Mouse (Mus musculus): Measurements from ENCODE around the gene Cers2. TPM values are rescaled to one million over a fixed set of nuclear protein-coding genes. Genes with fewer than 3 reads are reported as not detected.

Gene Cers2
- total RNA-seq, 2 experiments from 2014 or later, result 88.6 to 213 TPM

DNA sequence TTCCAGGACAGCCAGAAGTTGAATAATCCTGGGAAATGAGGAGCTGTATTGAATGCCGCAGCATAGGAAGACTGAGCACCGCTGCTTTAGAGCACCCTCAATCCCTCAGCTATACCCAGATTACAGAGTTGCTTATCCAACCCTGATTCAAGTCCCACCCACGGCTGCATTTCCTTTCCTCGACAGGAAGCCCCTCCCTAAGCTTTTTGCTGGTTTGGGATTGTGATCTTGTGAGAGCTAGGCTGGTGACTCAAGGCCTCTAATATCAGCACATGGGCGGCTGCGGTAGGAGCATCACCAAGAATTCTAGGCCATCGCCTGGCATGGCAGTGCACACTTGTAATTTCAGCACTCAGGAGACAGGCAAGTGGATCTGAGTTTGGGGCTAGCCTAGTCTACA, 28.1 kb upstream of the Cers2 start:
- no peak for ATAC-seq (replicated peaks; ENCODE audit: poor library complexity, severe bottlenecking)

- ATAC-seq (replicated peaks; ENCODE audit: poor library complexity, severe bottlenecking), result no peak
These were observed 27.1 kb upstream of the Cers2 start for GRCm38 (mm10) chr3:95287541-95287940.

DNA sequence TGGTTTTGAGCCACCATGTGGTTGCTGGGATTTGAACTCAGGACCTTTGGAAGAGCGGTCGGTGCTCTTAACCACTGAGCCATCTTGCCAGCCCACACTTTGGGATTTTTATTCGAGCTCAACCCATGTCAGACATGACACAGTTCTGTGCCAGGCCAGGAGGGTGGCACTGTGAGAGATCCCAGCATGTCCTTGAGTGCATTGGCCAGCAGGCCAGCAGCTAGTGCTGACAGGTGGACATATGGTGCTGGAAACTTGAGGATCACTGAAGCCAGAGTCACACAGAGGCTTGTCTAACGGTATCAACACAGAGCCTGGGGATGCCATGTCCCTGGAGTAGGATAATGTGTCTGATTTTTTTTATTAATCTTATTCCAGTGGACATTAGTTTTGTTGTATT, 25.2 kb upstream of the Cers2 start:
- ATAC-seq (replicated peaks; ENCODE audit: poor library complexity, severe bottlenecking), result no peak

- ATAC-seq (replicated peaks; ENCODE audit: poor library complexity, severe bottlenecking), result no peak
These were observed 24.4 kb upstream of the Cers2 start for GRCm38 (mm10) chr3:95290156-95290555.

- ATAC-seq (replicated peaks; ENCODE audit: poor library complexity, severe bottlenecking), result no peak
These were observed 23.6 kb upstream of the Cers2 start for GRCm38 (mm10) chr3:95291041-95291440.

- no peak for ATAC-seq (replicated peaks; ENCODE audit: poor library complexity, severe bottlenecking)
These were observed 21.7 kb upstream of the Cers2 start for GRCm38 (mm10) chr3:95292899-95293298.

- ATAC-seq (replicated peaks; ENCODE audit: poor library complexity, severe bottlenecking), result peak; percentile 90
These were observed 21.1 kb upstream of the Cers2 start for GRCm38 (mm10) chr3:95293537-95293936.

DNA sequence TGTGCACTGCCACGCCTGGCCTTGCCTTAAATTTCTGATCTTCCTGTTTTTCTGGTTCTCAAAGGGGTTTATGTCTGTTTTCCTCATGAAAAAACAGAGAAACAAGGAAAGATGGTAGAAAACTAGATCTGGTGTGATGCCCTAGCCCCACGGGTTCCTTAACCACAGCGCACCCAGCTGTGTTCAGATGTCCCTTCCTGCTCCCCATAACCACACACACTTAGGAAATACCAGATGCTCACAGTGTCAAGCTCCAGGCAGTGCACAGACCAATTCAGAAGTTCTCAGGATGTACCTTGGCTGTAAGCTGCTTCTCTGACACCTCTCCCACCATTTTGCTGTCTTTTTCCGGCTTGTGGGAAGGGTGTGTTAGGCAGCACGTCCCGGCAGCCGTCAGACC, 20.3 kb upstream of the Cers2 start:
- peak; percentile 67 for ATAC-seq (replicated peaks; ENCODE audit: poor library complexity, severe bottlenecking)

DNA sequence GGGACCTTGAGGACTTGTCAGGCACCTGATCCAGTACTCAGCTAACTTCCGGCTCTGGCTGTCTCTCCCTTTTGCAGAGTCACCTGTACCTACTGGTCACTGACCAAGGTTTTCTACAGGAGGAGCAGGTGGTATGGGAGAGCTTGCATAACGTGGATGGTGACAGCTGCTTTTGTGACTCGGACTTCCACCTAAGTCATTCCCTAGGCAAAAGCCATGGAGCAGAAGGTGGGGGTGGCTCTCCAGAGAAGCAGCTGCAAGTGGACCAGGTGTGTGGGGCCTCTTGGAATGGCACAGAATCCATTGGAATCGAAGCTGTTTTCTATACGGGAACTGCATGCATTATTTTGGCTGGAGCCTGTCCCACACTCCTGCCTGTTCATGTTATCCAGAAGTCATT, 19.9 kb upstream of the Cers2 start:
- 0 out of 2 replicates have a peak, but pooled peaks have one; percentile 0 for ATAC-seq (replicated peaks; ENCODE audit: poor library complexity, severe bottlenecking)

DNA sequence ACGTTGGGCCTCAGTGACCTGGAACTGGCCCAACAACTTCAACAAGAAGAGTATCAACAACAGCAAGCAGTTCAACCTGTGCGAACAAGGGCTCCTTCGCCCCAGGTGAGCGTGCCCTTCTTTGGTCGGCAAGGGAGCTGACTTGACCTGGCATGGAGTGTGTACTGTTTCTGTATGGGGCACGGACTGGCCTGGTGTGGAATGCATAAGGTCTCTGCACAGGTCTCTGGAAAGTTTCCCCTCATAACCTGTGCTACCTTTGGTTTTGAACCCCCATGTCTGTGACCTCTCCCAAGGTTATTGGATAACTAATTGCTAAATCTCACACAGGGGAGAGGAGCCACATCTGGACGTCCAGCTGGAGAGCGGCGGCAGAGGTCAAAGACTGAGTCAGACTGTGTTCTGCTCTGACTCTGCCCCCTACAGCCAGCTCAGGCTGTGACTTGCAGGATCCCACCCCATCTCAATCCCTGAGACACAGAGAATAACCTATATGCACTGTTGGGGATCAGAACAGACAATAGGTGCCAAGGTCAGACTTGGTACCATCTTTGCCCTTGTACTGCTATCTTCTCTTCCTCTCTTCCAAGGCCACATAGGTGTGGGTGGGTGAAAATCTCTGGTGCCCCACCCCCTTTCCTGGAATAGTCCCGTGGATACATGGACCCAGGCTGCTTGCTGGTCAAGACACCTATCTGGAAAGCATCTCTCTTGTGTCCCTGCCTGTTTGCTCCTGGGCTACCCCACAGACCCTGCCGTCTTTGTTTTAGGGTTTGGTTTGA, 19.1 kb upstream of the Cers2 start:
- ATAC-seq (replicated peaks; ENCODE audit: poor library complexity, severe bottlenecking), result no peak

GRCm38 (mm10) chr3:95296103-95296469, 18.5 kb upstream of the Cers2 start:
- no peak for ATAC-seq (replicated peaks; ENCODE audit: poor library complexity, severe bottlenecking)

DNA sequence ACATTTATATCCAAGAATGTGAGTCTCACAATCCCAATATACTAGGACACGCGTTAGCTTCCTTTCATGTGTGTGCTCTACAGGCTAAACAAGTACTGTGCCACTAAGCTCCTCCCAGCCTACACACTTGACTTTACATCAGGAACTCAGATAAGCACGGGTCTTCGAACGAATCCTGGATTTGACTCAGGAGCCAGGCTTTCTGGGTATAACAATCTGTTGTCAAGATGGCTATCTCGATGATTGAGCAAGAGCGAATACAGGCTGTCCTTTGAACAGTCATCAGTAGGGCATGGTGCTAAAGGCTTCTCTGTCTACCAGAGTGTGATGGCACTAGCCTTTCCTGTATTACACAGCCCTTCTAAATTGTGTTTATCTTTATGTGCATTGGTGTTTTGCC, 16.6 kb upstream of the Cers2 start:
- no peak for ATAC-seq (replicated peaks; ENCODE audit: poor library complexity, severe bottlenecking)

GRCm38 (mm10) chr3:95301204-95301796, 13.3 kb upstream of the Cers2 start:
- ATAC-seq (replicated peaks; ENCODE audit: poor library complexity, severe bottlenecking), result peak; percentile 52; the same call in 1 of the 2 replicates

- ATAC-seq (replicated peaks; ENCODE audit: poor library complexity, severe bottlenecking), result no peak
These were observed 8.3 kb upstream of the Cers2 start for GRCm38 (mm10) chr3:95306244-95306643.

DNA sequence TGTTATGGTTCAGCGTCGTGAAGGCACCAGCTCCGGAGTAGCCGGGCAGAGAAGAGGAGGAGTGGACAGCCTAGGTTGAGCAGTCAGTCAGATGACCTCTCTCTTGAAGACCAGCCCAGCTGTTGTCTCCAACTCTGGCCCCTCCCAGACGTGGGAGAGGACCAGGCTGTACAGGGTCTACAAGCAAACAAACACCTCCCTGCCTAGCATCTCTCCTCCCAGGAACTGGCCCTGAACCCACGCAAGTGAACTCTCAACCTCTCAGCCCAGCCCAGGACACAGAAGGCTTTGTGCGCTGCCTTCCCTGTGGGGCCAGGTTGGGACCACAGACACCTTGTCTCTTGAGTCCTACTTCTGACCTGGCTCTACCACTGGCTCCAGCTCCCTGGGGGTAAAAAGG, 7.5 kb upstream of the Cers2 start, which contains the start of gene Anxa9:
Anxa9 (minus strand) TSS at position 77 of the 400 bp plus-strand sequence.
- no peak for ATAC-seq (replicated peaks; ENCODE audit: poor library complexity, severe bottlenecking)

DNA sequence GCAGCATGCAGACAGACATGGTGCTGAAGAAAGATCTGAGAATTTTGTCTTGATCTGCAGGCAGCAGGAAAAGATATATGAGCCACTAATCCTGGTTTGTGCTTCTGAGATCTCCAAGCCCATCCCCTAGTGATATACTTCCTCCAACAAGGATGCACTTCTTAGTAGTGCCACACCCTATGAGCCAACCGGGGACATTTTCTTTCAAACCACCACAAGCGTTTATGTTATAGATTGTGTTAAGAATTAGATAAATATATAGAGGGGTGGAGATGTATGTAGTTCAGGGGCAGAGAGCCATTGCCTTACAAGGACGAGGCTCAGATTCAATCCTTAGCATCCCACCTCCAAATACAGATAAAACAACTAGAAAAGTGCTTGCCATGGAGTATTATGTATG, 4.1 kb upstream of the Cers2 start:
- no peak for ATAC-seq (replicated peaks; ENCODE audit: poor library complexity, severe bottlenecking)

DNA sequence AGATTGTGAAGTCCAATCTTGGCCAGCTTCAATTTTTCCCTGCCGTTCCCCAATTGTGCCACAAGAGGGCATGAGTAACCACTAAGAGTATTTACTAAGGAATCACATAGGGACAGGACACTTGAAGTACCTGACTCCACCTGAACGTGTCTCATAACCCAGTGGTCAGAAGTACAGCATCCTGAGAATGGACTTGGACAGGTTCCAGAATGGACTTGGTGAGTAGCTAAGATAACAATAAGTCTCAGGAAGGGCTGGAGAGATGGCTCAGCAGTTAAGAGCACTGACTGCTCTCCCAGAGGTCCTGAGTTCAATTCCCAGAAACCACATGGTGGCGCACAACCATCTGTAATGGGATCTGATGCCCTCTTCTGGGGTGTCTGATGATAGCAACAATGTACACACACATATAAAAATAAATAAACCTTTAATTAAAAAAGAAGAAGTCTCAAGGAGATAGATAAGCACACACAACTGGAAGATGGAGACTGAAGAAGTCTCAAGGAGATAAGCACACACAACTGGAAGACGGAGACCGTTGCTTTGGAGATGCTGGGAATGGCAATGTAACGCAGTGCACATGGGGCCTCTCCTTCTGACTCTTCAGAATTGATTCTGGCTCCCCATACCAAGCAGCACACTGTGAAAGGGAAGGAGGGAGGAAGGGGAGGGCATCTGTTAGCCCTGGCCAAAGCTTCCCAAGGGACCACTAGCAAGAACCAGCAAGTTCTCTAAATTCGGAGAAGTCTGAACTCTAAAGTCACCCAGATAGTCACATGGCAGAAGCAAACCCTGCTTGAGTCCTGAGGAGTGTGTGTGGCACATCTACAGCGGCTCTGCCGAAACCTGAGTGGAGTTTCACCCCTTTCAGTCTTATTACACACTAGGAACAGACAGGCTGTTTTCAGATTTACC, 3.4 kb upstream of the Cers2 start:
- peak; percentile 23; the same call in 1 of the 2 replicates for ATAC-seq (replicated peaks; ENCODE audit: poor library complexity, severe bottlenecking)

DNA sequence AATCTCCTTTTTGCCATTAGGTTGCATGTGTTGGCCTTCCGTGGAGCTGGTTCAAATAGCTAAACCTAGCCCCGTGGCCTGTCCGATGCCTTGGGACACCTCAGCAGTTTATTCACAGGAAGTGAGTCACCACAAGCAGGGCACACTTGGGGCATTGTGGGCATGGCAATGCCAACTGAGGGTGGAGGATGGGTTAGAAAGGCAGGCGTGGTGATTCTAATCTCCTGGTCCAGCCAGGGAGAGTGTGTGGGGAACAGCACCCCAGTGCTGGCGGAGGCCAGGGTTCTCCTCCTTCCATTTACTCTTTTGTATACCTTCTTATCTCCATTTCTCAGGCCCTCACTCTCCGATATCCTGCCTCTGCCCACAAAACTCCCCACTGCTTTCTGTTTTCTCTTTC, 2.0 kb upstream of the Cers2 start:
- ATAC-seq (replicated peaks; ENCODE audit: poor library complexity, severe bottlenecking), result peak; percentile 68

- ATAC-seq (replicated peaks; ENCODE audit: poor library complexity, severe bottlenecking), result no peak
These were observed 1.1 kb upstream of the Cers2 start for GRCm38 (mm10) chr3:95313476-95313875.

DNA sequence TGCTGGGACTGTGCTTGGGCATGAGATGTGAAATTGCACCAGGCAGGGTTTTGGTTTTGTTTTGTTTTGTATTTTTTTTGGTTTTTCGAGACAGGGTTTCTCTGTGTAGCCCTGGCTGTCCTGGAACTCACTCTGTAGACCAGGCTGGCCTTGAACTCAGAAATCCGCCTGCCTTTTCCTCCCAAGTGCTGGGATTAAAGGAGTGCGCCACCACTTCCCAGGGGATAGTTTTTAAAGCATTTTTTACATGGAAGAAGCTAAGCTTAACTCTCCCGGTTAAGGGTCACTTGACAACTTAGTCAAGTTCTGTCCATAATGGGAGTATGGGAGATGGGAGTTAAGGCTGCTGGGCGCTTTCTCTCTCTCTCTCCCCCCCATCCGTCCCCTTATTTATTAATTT, 516 bp upstream of the Cers2 start:
- ATAC-seq (replicated peaks; ENCODE audit: poor library complexity, severe bottlenecking), result no peak

Data from granulocyte monocyte progenitor cell, adult 5-6 weeks (primary cell).